Mouse (Mus musculus) left cerebral cortex, postnatal 25 days (tissue): Measurements from ENCODE around the gene Unc13b. TPM values are rescaled to one million over a fixed set of nuclear protein-coding genes. Genes with fewer than 3 reads are reported as not detected.

ENCODE experiments used
- DNase-seq, 2 experiments: peaks; one replicate each; pipeline ENCODE4 v3.0.0; 2022; ENCODE audit warnings: low spot score in 2 of 2, mixed read lengths in 1 of 2
- intact Hi-C: fragments of 180-260 bp; cut with DNase I; formaldehyde crosslinking; loops from one replicate; pipeline ENCODE4 v1.15.1; 2025
- total RNA-seq, 2 experiments: library from RNA; stranded (reverse); gene quantifications; 2 replicates each; pipeline ENCODE4 v1.2.3; 2021

Gene Unc13b
- total RNA-seq, 2 experiments from 2014 or later = 56.7 to 60.5 TPM

DNA sequence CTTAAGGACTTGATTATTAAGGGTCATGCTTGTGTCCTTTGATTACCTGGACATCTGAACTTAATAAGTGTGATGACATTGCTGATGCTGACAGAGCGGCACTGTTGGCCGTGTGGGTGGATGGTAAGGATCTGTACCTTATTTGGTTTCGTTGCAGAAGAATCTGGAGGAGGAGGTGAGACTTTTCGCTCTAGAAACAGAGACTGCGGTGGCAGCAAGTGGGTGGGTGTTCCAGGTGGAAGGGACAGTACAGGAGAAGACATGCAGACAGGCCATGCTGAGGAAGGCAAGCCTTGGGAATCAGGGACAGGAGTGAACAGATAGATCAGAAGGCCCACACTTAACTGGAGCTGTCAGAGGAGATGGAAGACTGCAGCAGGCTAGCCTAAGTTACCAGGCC is 130.6 kb downstream of the Unc13b start:
- intact Hi-C loops = no loop called here

DNA sequence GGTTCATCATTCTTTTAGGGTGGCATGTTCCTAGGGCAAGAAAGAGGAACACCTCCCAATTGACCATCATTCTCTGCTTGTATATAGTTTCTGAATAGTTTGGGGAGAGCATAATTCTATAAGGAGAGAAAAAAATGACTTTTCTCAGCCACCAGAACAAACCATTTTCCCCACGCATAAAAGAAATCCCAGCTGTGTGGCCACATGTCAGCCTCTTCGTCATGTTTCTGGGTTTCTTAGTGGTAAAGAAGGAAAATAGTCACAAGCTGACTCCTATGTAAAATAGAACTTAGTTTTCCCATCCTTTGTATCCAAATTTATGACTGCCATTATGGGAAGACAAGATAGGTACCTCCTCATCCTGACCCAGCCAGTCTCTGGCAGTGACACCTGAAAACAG is 146.2 kb downstream of the Unc13b start:
- DNase-seq = peak in 1 of 2 experiments; percentile 76
- intact Hi-C loops = loop anchor here (5.0 kb wide), 1 partner anchor 42 kb away; no protein-coding TSS in a partner anchor

More for the DNA sequence above, 130.6 kb downstream of the Unc13b start:
- peak in 1 of 2 experiments; percentile 80 for DNase-seq

DNA sequence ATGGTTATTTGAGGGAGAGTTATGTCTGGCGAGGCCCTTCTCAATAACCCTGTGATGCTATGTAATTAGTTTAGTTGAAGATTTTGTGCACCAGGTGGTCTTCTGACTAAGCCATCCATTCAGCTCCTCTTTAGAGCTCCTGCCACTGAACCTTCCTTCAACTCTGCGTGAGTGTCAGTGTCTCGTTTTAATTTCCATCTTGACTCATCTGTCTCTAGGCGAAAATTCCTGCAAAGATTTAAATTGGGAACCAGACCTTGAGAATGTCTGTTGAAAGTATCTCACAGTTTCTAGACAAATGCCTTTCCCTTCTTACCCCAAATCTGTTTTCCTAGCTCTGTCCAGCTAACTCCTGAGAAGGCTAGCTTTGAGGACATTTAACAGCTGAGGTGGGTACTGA is 146.8 kb downstream of the Unc13b start:
- intact Hi-C loops = loop anchor here (5.0 kb wide), 1 partner anchor 42 kb away; no protein-coding TSS in a partner anchor
- peak in 1 of 2 experiments; percentile 67 for DNase-seq

GRCm38 (mm10) chr4:43206989-43207388 is 148.2 kb downstream of the Unc13b start:
- intact Hi-C loops = loop anchor here (1.0 to 5.0 kb wide), 2 partner anchors 25 to 40 kb away; no protein-coding TSS in a partner anchor
- peak in 1 of 2 experiments; percentile 88 for DNase-seq

DNA sequence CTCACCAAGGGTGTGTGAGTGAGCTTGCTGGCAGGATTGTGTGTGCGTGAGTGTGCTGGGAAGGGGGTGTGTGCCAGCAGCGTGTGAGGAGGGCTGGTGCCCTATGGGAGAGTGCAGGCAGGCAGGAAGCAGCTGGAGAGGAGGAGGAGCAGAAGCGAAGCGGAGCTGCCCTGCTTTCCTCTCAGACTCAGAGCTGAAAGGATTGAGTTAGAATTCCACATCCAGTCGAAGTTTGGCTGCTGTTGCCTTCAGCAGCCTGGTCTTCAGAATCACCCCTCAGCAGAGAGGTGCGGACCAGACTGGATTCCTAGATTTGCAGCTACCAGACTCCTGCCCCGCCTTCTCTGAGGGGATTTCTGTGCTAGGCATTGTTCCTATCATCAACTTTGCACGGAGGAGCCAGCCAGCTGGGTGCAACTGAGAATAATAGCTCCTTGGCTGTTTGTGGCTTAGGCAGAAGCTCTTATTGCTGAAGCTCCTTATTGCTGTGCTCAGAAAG is 150.4 kb downstream of the Unc13b start:
- intact Hi-C loops = loop anchor here (5.0 kb wide), 1 partner anchor 38 kb away; no protein-coding TSS in a partner anchor
- DNase-seq = peak; percentile 66 to 92

- intact Hi-C loops = loop anchor here (5.0 kb wide), 1 partner anchor 38 kb away; no protein-coding TSS in a partner anchor
- peak in 1 of 2 experiments; percentile 44 for DNase-seq
These were observed 150.9 kb downstream of the Unc13b start for GRCm38 (mm10) chr4:43209673-43210072.

GRCm38 (mm10) chr4:43216491-43216890 is 157.7 kb downstream of the Unc13b start:
- intact Hi-C loops = no loop called here
- no peak for DNase-seq

GRCm38 (mm10) chr4:43217997-43218396 is 159.2 kb downstream of the Unc13b start:
- intact Hi-C loops = no loop called here
- no peak for DNase-seq

GRCm38 (mm10) chr4:43231821-43232220 is 173.1 kb downstream of the Unc13b start:
- intact Hi-C loops = no loop called here
- DNase-seq = no peak

- intact Hi-C loops = no loop called here
- DNase-seq = peak in 1 of 2 experiments; percentile 60
These were observed 174.2 kb downstream of the Unc13b start for GRCm38 (mm10) chr4:43232985-43233384.

DNA sequence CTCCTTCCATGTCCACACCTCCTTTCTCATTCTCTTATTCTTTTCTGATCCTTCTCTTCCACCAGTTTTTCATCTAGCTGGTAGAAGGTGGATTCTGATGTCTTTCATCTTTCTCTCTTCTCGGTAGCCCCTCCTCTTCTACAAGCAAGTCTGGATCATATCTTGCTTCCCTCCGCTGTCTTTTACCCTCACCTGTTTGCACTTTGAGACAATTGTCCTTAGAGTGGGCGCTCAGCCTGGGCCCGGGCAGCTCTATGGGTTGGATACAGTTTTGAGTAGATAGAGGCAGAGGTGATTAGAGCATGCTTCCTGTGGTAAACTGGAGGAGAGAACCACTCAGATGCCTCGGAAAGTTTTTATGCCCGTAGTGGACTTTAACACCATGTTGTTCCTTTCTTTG is 174.7 kb downstream of the Unc13b start:
- intact Hi-C loops = no loop called here

DNA sequence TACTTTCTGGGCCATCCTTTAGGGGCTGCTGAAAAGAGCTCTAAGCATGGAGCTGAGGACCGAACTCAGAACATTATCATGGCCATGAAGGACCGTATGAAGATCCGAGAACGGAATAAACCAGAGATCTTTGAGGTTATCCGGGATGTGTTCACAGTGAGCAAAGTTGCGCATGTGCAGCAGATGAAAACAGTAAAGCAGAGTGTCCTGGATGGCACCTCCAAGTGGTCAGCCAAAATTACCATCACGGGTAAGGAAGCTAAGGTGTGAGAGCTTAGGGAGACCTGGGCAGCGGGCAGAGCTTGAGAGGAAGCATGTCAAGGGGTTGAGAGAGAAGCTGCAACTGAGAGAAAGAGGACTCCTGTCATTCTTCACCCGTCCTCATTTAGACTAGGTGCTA is 178.1 kb downstream of the Unc13b start:
- intact Hi-C loops = no loop called here
- DNase-seq = no peak

More for the DNA sequence above, 174.7 kb downstream of the Unc13b start:
- DNase-seq = no peak

DNA sequence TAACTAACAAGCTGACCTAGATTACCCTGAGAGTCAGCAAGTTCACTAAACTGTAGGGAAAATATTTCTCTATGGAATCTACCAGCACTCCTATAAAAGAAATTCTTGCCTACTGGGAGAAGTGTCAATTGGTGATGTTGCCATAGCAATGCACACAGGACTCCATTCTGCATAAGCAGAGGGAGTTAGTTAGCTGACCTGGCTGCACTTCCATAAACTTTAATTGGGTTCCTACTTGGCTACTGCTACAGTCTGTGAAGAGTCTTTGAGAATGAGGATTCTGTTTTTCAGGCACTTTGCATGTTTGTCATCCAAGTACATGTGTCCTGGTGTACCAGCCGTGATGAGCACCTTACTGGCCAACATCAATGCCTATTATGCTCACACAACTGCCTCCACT is 182.0 kb downstream of the Unc13b start:
- DNase-seq = no peak

DNA sequence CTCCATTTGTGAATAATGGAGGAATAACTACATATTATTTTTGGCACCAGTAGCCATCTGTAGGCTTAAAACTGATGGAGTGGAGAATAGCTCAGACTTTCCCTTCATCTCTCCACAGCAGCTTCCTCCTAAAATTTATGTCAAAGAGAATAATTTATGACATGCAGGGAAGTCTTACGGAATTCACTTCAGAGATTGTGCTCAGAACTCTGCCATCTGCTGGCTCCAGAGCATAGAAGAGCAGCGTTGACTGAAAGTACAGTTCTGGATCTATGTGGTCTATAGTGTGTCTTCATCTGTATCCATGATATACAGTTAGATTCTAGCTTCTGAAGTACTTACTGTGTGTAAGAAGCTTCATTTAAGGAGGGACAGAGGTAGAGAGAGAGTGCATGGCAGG is 185.3 kb downstream of the Unc13b start:
- intact Hi-C loops = loop anchor here (5.0 kb wide), 1 partner anchor 197 kb away; the partner anchor contains the start of gene Fam214b
- peak; percentile 31 to 59 for DNase-seq

More for the DNA sequence above, 182.0 kb downstream of the Unc13b start:
- intact Hi-C loops = loop anchor here (5.0 kb wide), 1 partner anchor 193 kb away; the partner anchor contains the start of gene Fam214b

- DNase-seq = no peak
- intact Hi-C loops = loop anchor here (5.0 kb wide), 2 partner anchors 38 to 188 kb away; partner anchors contain the start of gene Unc13b
These were observed 187.0 kb downstream of the Unc13b start for GRCm38 (mm10) chr4:43245776-43246175.

DNA sequence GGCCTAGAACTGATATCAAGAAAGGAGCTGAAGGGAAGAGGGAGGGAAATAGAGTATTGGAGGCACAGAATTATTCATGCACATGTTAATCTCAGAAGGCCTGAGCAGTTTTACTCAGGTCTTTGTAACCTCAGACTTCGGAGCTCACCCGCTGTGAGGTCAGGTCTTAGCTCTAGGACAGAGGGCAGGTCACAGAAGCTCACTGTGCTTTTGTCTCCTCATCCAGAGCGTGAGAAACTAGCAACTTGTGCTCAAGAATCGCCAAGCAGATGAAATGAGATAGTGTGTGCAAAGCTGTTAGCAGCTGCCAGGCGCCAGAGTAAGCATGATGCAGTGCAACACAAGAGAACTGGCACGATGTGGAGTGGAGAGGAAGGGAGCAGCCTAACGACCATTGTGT is 189.3 kb downstream of the Unc13b start:
- no peak for DNase-seq
- intact Hi-C loops = loop anchor here (5.0 kb wide), 2 partner anchors 41 to 191 kb away; partner anchors contain the start of gene Unc13b

GRCm38 (mm10) chr4:43248909-43249308 is 190.2 kb downstream of the Unc13b start:
- DNase-seq = peak; percentile 23 to 88
- intact Hi-C loops = loop anchor here (5.0 kb wide), 2 partner anchors 42 to 192 kb away; partner anchors contain the start of gene Unc13b

DNA sequence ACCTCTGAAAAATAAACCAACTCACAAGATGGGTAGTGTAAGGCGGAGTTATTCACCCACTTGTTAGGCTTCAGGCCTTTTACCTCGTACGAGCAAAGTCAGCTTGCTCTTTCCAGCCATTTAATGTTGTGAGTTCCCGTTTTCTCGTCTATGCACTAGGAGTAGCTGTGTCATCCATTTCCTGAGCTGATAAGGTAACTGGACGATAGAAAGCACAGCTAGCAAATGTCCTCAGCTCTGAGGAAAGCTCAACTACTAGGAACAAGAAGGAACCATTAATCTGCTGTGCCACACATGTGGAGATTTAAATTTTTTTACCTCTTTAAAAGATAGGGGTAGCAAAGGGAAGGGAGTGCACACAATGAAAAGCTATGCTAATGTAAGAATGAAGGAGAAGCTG is 192.5 kb downstream of the Unc13b start:
- DNase-seq = no peak
- intact Hi-C loops = no loop called here

DNA sequence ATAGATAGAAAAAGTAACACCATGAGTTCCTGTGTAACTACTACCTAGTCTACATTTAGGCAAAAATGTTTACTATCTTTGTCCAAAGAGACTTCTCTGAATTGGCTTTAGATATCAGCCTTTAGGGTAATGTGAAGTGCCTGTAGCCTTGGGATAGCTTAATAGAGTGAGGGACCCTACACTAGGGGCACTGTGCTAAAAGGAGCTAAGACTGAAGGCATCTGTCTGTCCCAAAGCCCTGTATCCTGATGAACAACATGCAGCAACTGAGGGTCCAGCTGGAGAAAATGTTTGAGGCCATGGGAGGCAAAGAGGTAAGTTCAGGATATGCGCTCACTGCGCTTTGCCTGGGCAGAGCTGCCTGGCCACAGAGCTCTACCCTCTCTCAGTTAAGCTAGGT is 198.3 kb downstream of the Unc13b start:
- intact Hi-C loops = no loop called here
- no peak for DNase-seq

- DNase-seq = no peak
- intact Hi-C loops = no loop called here
These were observed 199.8 kb downstream of the Unc13b start for GRCm38 (mm10) chr4:43258556-43258955.

GRCm38 (mm10) chr4:43259435-43259834 is 200.7 kb downstream of the Unc13b start:
- intact Hi-C loops = no loop called here

More at GRCm38 (mm10) chr4:43259435-43259834, 200.7 kb downstream of the Unc13b start:
- no peak for DNase-seq
